Mouse (Mus musculus) brain, adult 2 months (tissue): Measurements from ENCODE around the gene Gosr2.
A peak's percentile ranks its signal among the peaks of the same experiment; 100 is the strongest.

Experiments
- DNase-seq: peaks from one replicate; pipeline ENCODE4 v3.0.0; 2011; ENCODE audit warnings: low read depth, low spot score

The Gosr2 gene

DNA sequence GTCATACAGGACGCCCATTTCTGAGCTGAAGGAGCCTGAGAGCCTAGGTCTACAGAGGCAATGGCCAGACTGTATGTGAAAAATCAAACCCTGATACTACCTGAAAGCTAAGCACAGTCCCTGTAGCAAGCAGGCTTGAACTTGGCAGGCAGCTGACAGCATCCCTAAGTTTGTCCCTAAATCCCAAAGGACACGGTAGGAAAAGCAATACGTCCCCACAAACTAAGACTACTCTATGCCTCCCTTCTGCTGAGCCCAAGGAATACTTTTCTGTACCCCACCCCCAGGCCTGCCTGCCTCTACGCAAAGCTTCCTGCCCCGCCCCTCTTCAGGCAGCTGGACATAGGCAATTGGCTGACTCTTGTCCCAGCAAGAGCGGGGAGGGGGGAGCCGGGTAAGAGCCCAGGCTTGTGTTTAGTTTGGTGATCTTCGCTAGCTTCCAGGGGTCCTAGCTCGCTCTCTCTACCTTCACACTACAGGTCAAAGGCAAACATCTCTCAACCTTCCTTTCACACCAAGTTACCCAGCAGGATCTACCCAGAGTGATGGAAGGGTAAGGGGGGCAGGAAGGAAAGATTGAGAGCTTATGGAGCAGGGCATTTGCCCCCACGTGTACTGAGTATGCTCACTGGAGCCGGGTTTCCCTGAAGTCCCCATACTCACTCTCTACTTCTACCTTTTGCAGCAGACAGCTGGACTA lies 49.6 kb downstream of the Gosr2 start:
- no peak for DNase-seq

DNA sequence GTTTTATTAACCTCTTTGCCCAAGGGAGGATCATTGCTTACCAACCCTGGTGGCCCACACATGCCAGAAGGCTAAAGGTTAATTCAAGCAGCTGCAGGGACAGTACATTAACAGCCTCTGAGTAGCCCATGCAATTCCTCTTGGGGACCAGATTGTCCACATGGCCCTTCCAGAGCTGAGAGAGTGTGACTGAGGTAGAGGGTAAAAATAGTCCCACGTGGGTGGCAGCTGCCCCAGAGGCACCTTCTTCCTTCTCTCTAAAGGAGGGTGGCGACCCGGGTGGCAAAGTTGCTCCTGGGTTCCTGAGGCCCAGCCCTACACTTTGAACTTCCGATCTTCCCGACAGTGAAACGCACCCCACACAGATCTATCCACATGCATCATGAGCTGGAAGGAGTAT lies 51.4 kb downstream of the Gosr2 start:
- no peak for DNase-seq

DNA sequence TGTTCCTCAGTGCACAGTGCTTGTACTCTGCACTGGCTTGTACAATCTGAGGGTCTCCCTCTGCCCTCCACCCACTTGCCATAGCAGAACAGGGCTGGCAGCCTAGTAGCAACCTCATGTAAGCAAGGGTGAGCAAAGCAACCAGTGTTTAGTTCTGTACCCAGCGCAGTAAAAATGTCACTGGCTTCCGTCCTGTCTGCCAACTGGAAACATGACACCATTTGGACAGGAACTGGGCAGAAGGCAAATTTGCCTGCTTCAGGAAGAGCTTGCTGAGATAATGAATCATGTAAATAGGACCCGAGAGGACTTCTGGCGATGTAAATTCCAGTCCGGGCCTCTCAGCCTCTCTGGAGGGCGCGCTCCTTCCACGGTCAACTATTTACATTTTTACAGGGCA lies 52.0 kb downstream of the Gosr2 start:
- DNase-seq: peak; percentile 79

DNA sequence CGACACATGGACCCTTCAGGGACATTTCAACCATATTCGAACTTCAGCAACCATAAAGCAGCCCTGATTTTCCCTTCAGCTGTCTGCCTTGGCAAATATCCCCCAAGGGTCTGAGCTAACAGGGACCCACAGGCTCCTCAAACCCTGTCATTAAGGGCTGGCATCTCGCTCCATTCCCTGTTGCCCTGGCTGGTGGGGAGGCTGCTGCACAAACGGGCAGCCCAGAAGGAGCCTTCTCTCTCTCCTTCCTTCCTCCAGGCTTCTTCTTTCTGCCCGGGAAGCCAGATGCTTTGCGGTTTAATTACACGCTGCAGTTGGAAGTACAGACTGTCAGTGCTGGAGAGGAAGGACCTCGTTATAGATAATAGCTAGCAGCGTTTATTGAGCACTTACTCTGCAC lies 54.5 kb downstream of the Gosr2 start:
- peak; percentile 64 for DNase-seq

DNA sequence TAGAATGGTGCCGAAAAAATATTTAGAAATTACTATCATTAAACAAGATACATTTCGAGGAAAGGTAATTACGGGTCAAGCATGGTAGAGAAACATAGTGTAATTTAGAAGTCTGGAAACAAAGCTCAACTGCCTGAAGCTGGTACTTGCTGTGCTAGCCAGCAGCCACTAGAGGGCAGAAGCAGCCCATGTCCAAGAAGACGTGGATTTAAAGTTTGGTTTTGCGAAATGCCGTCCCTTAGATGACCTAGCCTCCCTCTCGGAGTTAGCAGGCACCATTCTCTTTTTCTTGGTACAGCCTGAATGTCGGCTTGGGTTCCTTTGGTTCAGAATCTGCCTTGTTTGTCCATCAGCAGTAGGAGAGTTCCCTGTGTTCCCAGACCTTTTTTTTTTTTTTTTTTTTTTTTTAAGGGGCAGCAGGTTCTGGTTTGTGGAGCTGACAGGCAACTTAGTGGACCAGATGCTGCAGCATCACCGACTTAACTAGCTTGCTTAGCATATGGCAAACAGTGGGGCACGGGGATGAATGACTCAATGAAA lies 58.2 kb downstream of the Gosr2 start:
- peak; percentile 90 for DNase-seq

DNA sequence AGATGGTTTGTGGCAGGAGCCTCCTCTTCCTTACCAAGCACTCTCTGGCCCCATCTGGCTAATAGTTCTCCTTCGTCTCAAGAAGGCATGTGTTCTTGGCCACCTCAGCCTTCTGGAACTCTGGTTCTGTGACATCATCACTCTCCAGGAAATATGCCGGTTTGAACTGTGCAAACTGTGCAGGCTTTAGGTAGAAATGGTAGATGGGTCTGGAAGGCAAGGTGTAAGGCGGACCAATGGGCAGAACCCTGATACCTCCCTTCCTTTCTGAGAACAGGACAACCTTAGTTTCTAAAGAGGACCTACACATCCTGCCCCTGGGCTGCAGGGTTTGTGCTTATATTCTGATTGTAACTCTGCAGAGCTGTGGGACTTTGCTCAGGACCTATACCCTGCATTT lies 58.9 kb downstream of the Gosr2 start, which contains the start of gene Lyzl6:
Gene Lyzl6, minus strand, starts transcription at position 101 of the 400 bp plus-strand sequence.
- DNase-seq: no peak

DNA sequence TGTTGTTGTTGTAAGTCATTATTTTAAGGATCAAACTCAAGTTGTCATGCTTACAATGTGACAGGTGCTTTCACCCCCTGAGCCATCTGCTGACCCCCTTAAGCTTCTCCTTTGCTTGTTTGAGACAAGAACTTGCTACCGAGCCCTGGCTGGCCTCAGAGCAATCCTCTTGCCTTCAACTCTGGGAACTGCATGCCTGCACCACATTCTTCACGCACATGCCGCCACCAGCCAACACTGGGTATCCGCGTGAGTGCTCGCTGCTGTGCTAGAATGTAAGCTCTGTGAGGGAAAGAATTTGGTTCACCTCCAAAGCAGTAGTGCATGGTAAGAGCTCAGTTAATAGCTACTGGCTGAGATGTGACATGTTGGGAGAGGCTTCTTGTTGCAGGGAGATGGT lies 61.4 kb downstream of the Gosr2 start:
- DNase-seq: no peak

DNA sequence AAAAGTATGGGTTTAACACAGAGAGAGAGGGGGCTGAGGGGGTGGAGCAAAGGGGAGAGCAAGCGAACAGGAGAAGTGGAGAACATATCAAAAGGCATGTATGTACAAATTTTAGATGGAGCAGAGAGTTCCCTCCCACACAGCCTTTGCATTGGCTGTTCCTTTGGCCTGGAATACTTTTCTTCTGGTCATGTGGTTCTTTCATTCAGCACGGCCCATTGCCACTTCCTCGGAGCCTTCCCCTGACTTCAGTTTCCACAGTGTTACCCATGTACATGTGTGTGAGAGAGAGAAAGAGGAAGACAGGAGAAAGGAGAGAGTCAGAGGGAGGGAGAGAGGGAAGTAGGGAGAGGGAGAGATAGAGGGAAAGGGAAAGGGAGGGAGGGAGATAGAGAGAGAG lies 62.2 kb downstream of the Gosr2 start:
- no peak for DNase-seq

DNA sequence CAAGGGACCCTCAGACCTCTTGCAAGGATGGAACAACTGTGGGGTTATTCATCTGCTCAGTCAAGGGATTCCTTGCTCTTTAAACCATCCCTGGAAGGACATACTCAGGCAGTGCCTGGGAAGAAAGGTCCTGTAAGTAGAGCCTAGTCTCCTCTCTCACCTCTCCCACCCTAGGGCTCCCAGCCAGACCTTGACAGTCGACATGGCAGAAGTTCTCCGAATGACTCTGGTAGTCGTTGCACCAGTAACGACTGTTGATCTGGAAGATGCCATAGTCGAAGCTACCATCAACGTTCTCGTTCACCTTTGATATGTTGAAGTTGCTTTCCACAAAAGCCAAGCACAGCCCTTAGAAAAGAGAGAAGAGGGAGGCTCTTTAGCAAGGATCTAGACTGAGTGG lies 62.9 kb downstream of the Gosr2 start:
- no peak for DNase-seq

DNA sequence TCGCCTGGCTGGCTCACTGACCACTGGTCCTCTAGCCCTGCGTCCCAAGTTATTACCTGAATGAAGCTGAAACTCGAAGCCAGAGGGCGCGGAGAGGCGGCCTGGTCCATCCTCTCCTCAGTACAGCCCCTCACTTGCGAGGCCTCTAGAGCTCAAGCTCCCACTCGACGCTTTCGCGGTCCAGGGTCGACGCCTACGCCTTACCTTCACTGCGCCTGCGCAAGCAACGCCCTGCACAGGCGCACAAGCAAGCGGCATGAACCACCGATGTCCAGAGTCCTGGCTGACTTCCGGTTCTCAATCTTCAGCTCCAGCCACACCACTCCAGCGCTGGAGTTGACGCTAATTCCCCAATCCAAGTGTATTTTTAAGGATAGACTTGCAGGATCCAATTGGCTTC lies 70.2 kb downstream of the Gosr2 start:
- DNase-seq: no peak
